Mouse (Mus musculus) WW6 (cell line): Measurements from ENCODE around the gene Ptov1.
"Not testable (repeated sequence)": the region's sequence is repeated elsewhere in the genome, so short reads cannot be mapped to it uniquely, and the experiment has no call there.

ENCODE experiments used
- DNase-seq: peaks from one replicate; pipeline ENCODE4 v3.0.0-alpha.2; 2013; ENCODE audit warnings: low read depth, low spot score

Gene Ptov1

GRCm38 (mm10) chr7:44888256-44889105, 18.9 kb upstream of the Ptov1 start:
- DNase-seq: no peak

GRCm38 (mm10) chr7:44886964-44887363, 17.4 kb upstream of the Ptov1 start:
- DNase-seq: no peak

GRCm38 (mm10) chr7:44884637-44885036, 15.0 kb upstream of the Ptov1 start:
- DNase-seq: no peak

- DNase-seq: no peak
These were observed 13.4 kb upstream of the Ptov1 start for GRCm38 (mm10) chr7:44883036-44883435.

GRCm38 (mm10) chr7:44877833-44878232, 8.2 kb upstream of the Ptov1 start:
- no peak for DNase-seq

- DNase-seq: not testable (repeated sequence)
These were observed 2.2 kb upstream of the Ptov1 start for GRCm38 (mm10) chr7:44871774-44872173.

GRCm38 (mm10) chr7:44871181-44871580, 1.6 kb upstream of the Ptov1 start:
- DNase-seq: no peak

- no peak for DNase-seq
These were observed 1.0 kb upstream of the Ptov1 start for GRCm38 (mm10) chr7:44870614-44871013.

- DNase-seq: no peak
These were observed 480 bp downstream of the Ptov1 start for GRCm38 (mm10) chr7:44868919-44869696.

- DNase-seq: no peak
These were observed 1.1 kb downstream of the Ptov1 start for GRCm38 (mm10) chr7:44868465-44868864.

GRCm38 (mm10) chr7:44867802-44868201, 1.8 kb downstream of the Ptov1 start:
- DNase-seq: no peak

- DNase-seq: no peak
These were observed 2.4 kb downstream of the Ptov1 start for GRCm38 (mm10) chr7:44867010-44867702.

- no peak for DNase-seq
These were observed 3.1 kb downstream of the Ptov1 start for GRCm38 (mm10) chr7:44866276-44867009.

GRCm38 (mm10) chr7:44864595-44865542, 4.7 kb downstream of the Ptov1 start:
- no peak for DNase-seq

GRCm38 (mm10) chr7:44863982-44864494, 5.5 kb downstream of the Ptov1 start:
- no peak for DNase-seq

GRCm38 (mm10) chr7:44863210-44863609, 6.4 kb downstream of the Ptov1 start:
- DNase-seq: no peak

GRCm38 (mm10) chr7:44862434-44862833, 7.2 kb downstream of the Ptov1 start:
- DNase-seq: no peak

GRCm38 (mm10) chr7:44861429-44861816, 8.2 kb downstream of the Ptov1 start:
- DNase-seq: no peak

- DNase-seq: no peak
These were observed 8.8 kb downstream of the Ptov1 start for GRCm38 (mm10) chr7:44860576-44861428.
